Mouse (Mus musculus): Measurements from ENCODE around the gene Arhgef18. TPM values are rescaled to one million over a fixed set of nuclear protein-coding genes. Genes with fewer than 3 reads are reported as not detected.
A peak's percentile ranks its signal among the peaks of the same experiment; 100 is the strongest.

The Arhgef18 gene
- polyA plus RNA-seq, 1 experiment from 2014 or later = 13.2 TPM

- ATAC-seq (ENCODE audit: low FRiP score, low TSS enrichment) (no peak), DNase-seq (no peak)
- Histone ChIP-seq H3K9ac (replicated peaks; ENCODE audit: low read length) (no peak overlapping the region), H3K36me3 (ENCODE audit: control insufficient read depth, insufficient read depth, low read length) (no peaks in the 10 kb centered on the region), H3K4me3 (replicated peaks; ENCODE audit: low read depth, low read length) (no peak overlapping the region), H3K4me2 (ENCODE audit: low read length) (no peak overlapping the region), H3K4me1 (ENCODE audit: control insufficient read depth, insufficient read depth, low read length) (peaks cover 33% of the 10 kb centered on the region), H3K27me3 (ENCODE audit: control insufficient read depth, insufficient read depth, low read length) (no peaks in the 10 kb centered on the region), H3K9me3 (ENCODE audit: control insufficient read depth, low read length) (no peaks in the 10 kb centered on the region), H3K27ac (replicated peaks; ENCODE audit: low read depth, low read length) (no peak overlapping the region)
- 97% methylated on average over 1 of the region's 1 CpGs for WGBS
These were observed 20.0 kb downstream of the Arhgef18 start for GRCm38 (mm10) chr8:3412816-3413215.

GRCm38 (mm10) chr8:3414639-3415190 lies 21.9 kb downstream of the Arhgef18 start:
- Histone ChIP-seq H3K27ac (replicated peaks; ENCODE audit: low read depth, low read length) (no peak overlapping the region), H3K4me2 (ENCODE audit: low read length) (no peak overlapping the region), H3K36me3 (ENCODE audit: control insufficient read depth, insufficient read depth, low read length) (no peaks in the 10 kb centered on the region), H3K4me3 (replicated peaks; ENCODE audit: low read depth, low read length) (no peak overlapping the region), H3K27me3 (ENCODE audit: control insufficient read depth, insufficient read depth, low read length) (no peaks in the 10 kb centered on the region), H3K4me1 (ENCODE audit: control insufficient read depth, insufficient read depth, low read length) (peaks cover 35% of the 10 kb centered on the region), H3K9me3 (ENCODE audit: control insufficient read depth, low read length) (no peaks in the 10 kb centered on the region), H3K9ac (replicated peaks; ENCODE audit: low read length) (no peak overlapping the region)
- WGBS = 34% methylated on average over 6 of the region's 6 CpGs
- ATAC-seq (ENCODE audit: low FRiP score, low TSS enrichment) (0 out of 2 replicates have a peak, but pooled peaks have one; percentile 18), DNase-seq (no peak)

GRCm38 (mm10) chr8:3415259-3415658 lies 22.5 kb downstream of the Arhgef18 start:
- Histone ChIP-seq H3K27me3 (ENCODE audit: control insufficient read depth, insufficient read depth, low read length) (no peaks in the 10 kb centered on the region), H3K4me1 (ENCODE audit: control insufficient read depth, insufficient read depth, low read length) (peaks cover 35% of the 10 kb centered on the region), H3K4me2 (ENCODE audit: low read length) (no peak overlapping the region), H3K4me3 (replicated peaks; ENCODE audit: low read depth, low read length) (no peak overlapping the region), H3K36me3 (ENCODE audit: control insufficient read depth, insufficient read depth, low read length) (no peaks in the 10 kb centered on the region), H3K9me3 (ENCODE audit: control insufficient read depth, low read length) (no peaks in the 10 kb centered on the region), H3K9ac (replicated peaks; ENCODE audit: low read length) (no peak overlapping the region), H3K27ac (replicated peaks; ENCODE audit: low read depth, low read length) (no peak overlapping the region)
- ATAC-seq (ENCODE audit: low FRiP score, low TSS enrichment) (no peak), DNase-seq (no peak)
- WGBS = 41% methylated on average over 4 of the region's 4 CpGs

GRCm38 (mm10) chr8:3415661-3416060 lies 22.9 kb downstream of the Arhgef18 start:
- H3K4me3 ChIP-seq (replicated peaks; ENCODE audit: low read depth, low read length) = no peak overlapping the region
- no peak overlapping the region for H3K9ac ChIP-seq (replicated peaks; ENCODE audit: low read length)
- no peaks in the 10 kb centered on the region for H3K27me3 ChIP-seq (ENCODE audit: control insufficient read depth, insufficient read depth, low read length)
- H3K36me3 ChIP-seq (ENCODE audit: control insufficient read depth, insufficient read depth, low read length) = no peaks in the 10 kb centered on the region
- ATAC-seq (ENCODE audit: low FRiP score, low TSS enrichment) (no peak), DNase-seq (no peak)
- H3K27ac ChIP-seq (replicated peaks; ENCODE audit: low read depth, low read length) = no peak overlapping the region
- H3K4me2 ChIP-seq (ENCODE audit: low read length) = no peak overlapping the region
- no peaks in the 10 kb centered on the region for H3K9me3 ChIP-seq (ENCODE audit: control insufficient read depth, low read length)
- WGBS = 88% methylated on average over 6 of the region's 6 CpGs
- H3K4me1 ChIP-seq (ENCODE audit: control insufficient read depth, insufficient read depth, low read length) = peaks cover 35% of the 10 kb centered on the region

GRCm38 (mm10) chr8:3416846-3417245 lies 24.0 kb downstream of the Arhgef18 start:
- Histone ChIP-seq H3K36me3 (ENCODE audit: control insufficient read depth, insufficient read depth, low read length) (no peaks in the 10 kb centered on the region), H3K27me3 (ENCODE audit: control insufficient read depth, insufficient read depth, low read length) (no peaks in the 10 kb centered on the region), H3K27ac (replicated peaks; ENCODE audit: low read depth, low read length) (no peak overlapping the region; the same call in 1 of the 2 replicates), H3K4me3 (replicated peaks; ENCODE audit: low read depth, low read length) (no peak overlapping the region), H3K9me3 (ENCODE audit: control insufficient read depth, low read length) (no peaks in the 10 kb centered on the region), H3K4me2 (ENCODE audit: low read length) (no peak overlapping the region), H3K9ac (replicated peaks; ENCODE audit: low read length) (no peak overlapping the region), H3K4me1 (ENCODE audit: control insufficient read depth, insufficient read depth, low read length) (peaks cover 35% of the 10 kb centered on the region)
- DNase-seq = no peak
- ATAC-seq (ENCODE audit: low FRiP score, low TSS enrichment) = no peak
- 30% methylated on average over 4 of the region's 4 CpGs for WGBS

GRCm38 (mm10) chr8:3417455-3417854 lies 24.6 kb downstream of the Arhgef18 start:
- Histone ChIP-seq H3K9ac (replicated peaks; ENCODE audit: low read length) (no peak overlapping the region), H3K27me3 (ENCODE audit: control insufficient read depth, insufficient read depth, low read length) (no peaks in the 10 kb centered on the region), H3K27ac (replicated peaks; ENCODE audit: low read depth, low read length) (peak overlapping the region; percentile 52), H3K4me2 (ENCODE audit: low read length) (0 out of 2 replicates have a peak overlapping the region, but pooled peaks have one; percentile 2), H3K4me3 (replicated peaks; ENCODE audit: low read depth, low read length) (no peak overlapping the region), H3K36me3 (ENCODE audit: control insufficient read depth, insufficient read depth, low read length) (no peaks in the 10 kb centered on the region), H3K9me3 (ENCODE audit: control insufficient read depth, low read length) (no peaks in the 10 kb centered on the region), H3K4me1 (ENCODE audit: control insufficient read depth, insufficient read depth, low read length) (peaks cover 35% of the 10 kb centered on the region)
- DNase-seq = peak; percentile 75
- 4% methylated on average over 8 of the region's 8 CpGs for WGBS
- ATAC-seq (ENCODE audit: low FRiP score, low TSS enrichment) = peak; percentile 49; the same call in 1 of the 2 replicates

GRCm38 (mm10) chr8:3418101-3418500 lies 25.3 kb downstream of the Arhgef18 start:
- no peak for DNase-seq
- Histone ChIP-seq H3K27ac (replicated peaks; ENCODE audit: low read depth, low read length) (peak overlapping the region; percentile 52), H3K4me2 (ENCODE audit: low read length) (no peak overlapping the region), H3K4me3 (replicated peaks; ENCODE audit: low read depth, low read length) (no peak overlapping the region), H3K36me3 (ENCODE audit: control insufficient read depth, insufficient read depth, low read length) (no peaks in the 10 kb centered on the region), H3K9me3 (ENCODE audit: control insufficient read depth, low read length) (no peaks in the 10 kb centered on the region), H3K4me1 (ENCODE audit: control insufficient read depth, insufficient read depth, low read length) (peaks cover 35% of the 10 kb centered on the region), H3K9ac (replicated peaks; ENCODE audit: low read length) (no peak overlapping the region), H3K27me3 (ENCODE audit: control insufficient read depth, insufficient read depth, low read length) (no peaks in the 10 kb centered on the region)
- ATAC-seq (ENCODE audit: low FRiP score, low TSS enrichment) = no peak
- WGBS = 85% methylated on average over 1 of the region's 1 CpGs

- H3K9ac ChIP-seq (replicated peaks; ENCODE audit: low read length) = no peak overlapping the region
- H3K27me3 ChIP-seq (ENCODE audit: control insufficient read depth, insufficient read depth, low read length) = no peaks in the 10 kb centered on the region
- no peak overlapping the region for H3K4me2 ChIP-seq (ENCODE audit: low read length)
- H3K4me3 ChIP-seq (replicated peaks; ENCODE audit: low read depth, low read length) = no peak overlapping the region
- no peak overlapping the region for H3K27ac ChIP-seq (replicated peaks; ENCODE audit: low read depth, low read length)
- peaks cover 23% of the 10 kb centered on the region for H3K4me1 ChIP-seq (ENCODE audit: control insufficient read depth, insufficient read depth, low read length)
- DNase-seq (no peak), ATAC-seq (ENCODE audit: low FRiP score, low TSS enrichment) (no peak)
- 89% methylated on average over 10 of the region's 10 CpGs for WGBS
- H3K36me3 ChIP-seq (ENCODE audit: control insufficient read depth, insufficient read depth, low read length) = no peaks in the 10 kb centered on the region
- no peaks in the 10 kb centered on the region for H3K9me3 ChIP-seq (ENCODE audit: control insufficient read depth, low read length)
These were observed 27.4 kb downstream of the Arhgef18 start for GRCm38 (mm10) chr8:3420105-3420706.

GRCm38 (mm10) chr8:3421507-3421906 lies 28.7 kb downstream of the Arhgef18 start:
- no peak for ATAC-seq (ENCODE audit: low FRiP score, low TSS enrichment)
- WGBS = 94% methylated on average over 5 of the region's 5 CpGs
- H3K27ac ChIP-seq (replicated peaks; ENCODE audit: low read depth, low read length) = no peak overlapping the region
- no peak for DNase-seq
- no peaks in the 10 kb centered on the region for H3K9me3 ChIP-seq (ENCODE audit: control insufficient read depth, low read length)
- H3K4me3 ChIP-seq (replicated peaks; ENCODE audit: low read depth, low read length) = no peak overlapping the region
- H3K4me2 ChIP-seq (ENCODE audit: low read length) = no peak overlapping the region
- H3K9ac ChIP-seq (replicated peaks; ENCODE audit: low read length) = no peak overlapping the region
- H3K4me1 ChIP-seq (ENCODE audit: control insufficient read depth, insufficient read depth, low read length) = peaks cover 15% of the 10 kb centered on the region
- no peaks in the 10 kb centered on the region for H3K27me3 ChIP-seq (ENCODE audit: control insufficient read depth, insufficient read depth, low read length)
- H3K36me3 ChIP-seq (ENCODE audit: control insufficient read depth, insufficient read depth, low read length) = no peaks in the 10 kb centered on the region

Measured in midbrain, embryonic 14.5 days (tissue).